ENCODE assay signal across 10 mouse cellular contexts in the genomic region with DNA sequence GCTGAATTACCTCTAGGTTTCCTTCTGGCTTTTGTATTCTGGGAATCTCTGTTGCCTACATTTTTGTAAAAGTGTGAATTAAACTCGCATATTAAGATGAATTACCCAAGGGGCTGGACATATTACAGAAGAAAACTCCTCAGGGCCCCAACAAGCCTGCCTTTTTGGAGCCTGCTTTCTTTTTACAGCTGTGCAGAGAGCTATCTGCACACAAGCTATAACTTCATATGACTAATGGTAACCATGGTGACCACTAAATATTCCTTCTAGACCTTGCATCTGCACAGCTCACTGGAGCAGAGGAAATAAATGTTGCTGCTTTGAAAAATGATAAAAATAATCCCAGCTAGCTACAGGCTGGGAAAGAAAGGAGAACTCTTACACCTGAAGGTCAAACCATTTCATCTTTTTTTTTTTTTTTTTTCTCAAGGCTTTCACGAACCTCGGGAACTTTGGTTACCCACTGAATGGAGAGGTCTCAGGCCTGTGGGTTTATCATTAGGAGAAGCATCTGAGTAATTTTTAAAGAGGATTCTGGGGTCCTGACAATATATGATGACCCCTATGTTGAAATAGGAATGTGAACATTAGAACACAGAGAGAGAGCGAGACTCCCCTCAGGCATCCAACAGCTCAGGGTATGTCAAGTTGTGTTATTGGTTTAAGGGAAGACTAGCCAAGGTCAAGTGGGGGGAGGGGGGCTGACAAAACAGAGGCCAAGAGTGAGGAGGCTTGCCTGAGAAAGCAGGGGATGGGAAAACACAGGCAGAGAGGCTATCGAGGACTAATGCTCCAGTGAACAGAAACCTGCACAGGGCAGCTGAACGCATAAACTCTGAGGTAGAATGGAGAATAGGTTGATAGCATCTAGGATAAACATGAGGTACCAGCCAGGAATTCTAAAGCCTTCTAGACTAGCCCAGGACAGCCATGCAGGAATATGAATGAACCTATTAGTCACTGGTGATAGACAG.
DNase-seq lines count a peak whose midpoint lies in the region; ATAC-seq and TF ChIP-seq lines count a peak whose summit lies in the region.
"Had no signal": no experiment of that assay in that cellular context is flagged by ENCODE, and none has a peak within 500 bp of the region (broad histone marks: within the 10 kb centered on the region; RNA-seq: fewer than 3 reads in every experiment).

No protein-coding gene starts in this region.

- H3K27ac ChIP-seq in lung, embryonic 14.5 days (ENCODE audit: low read depth), result peak overlapping the region; percentile 5; the same call in 1 of the 2 replicates
- no peak overlapping the region for H3K27ac ChIP-seq in embryonic facial prominence, embryonic 10.5 days (replicated peaks)
- peak overlapping the region; percentile 49; the same call in 1 of the 2 replicates for H3K27ac ChIP-seq in hindbrain, embryonic 16.5 days (ENCODE audit: low read depth, low read length)
- peak overlapping the region; percentile 52 for H3K27ac ChIP-seq in neural tube, embryonic 15.5 days (replicated peaks)
- H3K27ac ChIP-seq: heart, embryonic 10.5 days; midbrain, embryonic 12.5 days had no signal

- no peaks in the 10 kb centered on the region for H3K27me3 ChIP-seq in lung, embryonic 14.5 days (ENCODE audit: insufficient read depth, low read length)
- H3K27me3 ChIP-seq in embryonic facial prominence, embryonic 10.5 days (replicated peaks; ENCODE audit: low read depth, poor library complexity, severe bottlenecking), result no peaks in the 10 kb centered on the region
- H3K27me3 ChIP-seq in hindbrain, embryonic 16.5 days (replicated peaks; ENCODE audit: control insufficient read depth, insufficient read depth, low read length), result no peaks in the 10 kb centered on the region
- no peaks in the 10 kb centered on the region for H3K27me3 ChIP-seq in neural tube, embryonic 15.5 days (replicated peaks)
- H3K27me3 ChIP-seq: midbrain, embryonic 12.5 days had no signal

- DNase-seq in lung, embryonic 14.5 days, result peak; percentile 70
- DNase-seq in lung, postnatal 25 days (ENCODE audit: low spot score), result no peak
- peak; percentile 35 for DNase-seq in embryonic facial prominence, embryonic 10.5 days (ENCODE audit: low spot score)
- DNase-seq in spleen, adult 12 weeks (ENCODE audit: low spot score), result no peak
- DNase-seq in spleen, postnatal 14 days (ENCODE audit: low spot score in 2 of 2), result no peak
- DNase-seq: left cerebral cortex, postnatal 4 days had no signal

- no peak for TF ChIP-seq CTCF in lung, embryonic 14.5 days (IDR thresholded peaks at IDR 0.05; ENCODE audit: low read depth)

- ATAC-seq in lung, embryonic 14.5 days (ENCODE audit: insufficient read depth), result no peak
- ATAC-seq in hindbrain, embryonic 16.5 days, result peak; percentile 92
- ATAC-seq in neural tube, embryonic 15.5 days (ENCODE audit: low FRiP score), result peak; percentile 86

- no peak overlapping the region for H3K9ac ChIP-seq in lung, embryonic 14.5 days
- H3K9ac ChIP-seq in hindbrain, embryonic 16.5 days (ENCODE audit: low read depth, low read length), result no peak overlapping the region
- no peak overlapping the region for H3K9ac ChIP-seq in neural tube, embryonic 15.5 days (replicated peaks)
- H3K9ac ChIP-seq: midbrain, embryonic 12.5 days had no signal

- no peak overlapping the region for H3K4me3 ChIP-seq in lung, embryonic 14.5 days (ENCODE audit: low read depth, low read length)
- H3K4me3 ChIP-seq in embryonic facial prominence, embryonic 10.5 days, result no peak overlapping the region
- H3K4me3 ChIP-seq in hindbrain, embryonic 16.5 days (ENCODE audit: low read length), result no peak overlapping the region
- H3K4me3 ChIP-seq in neural tube, embryonic 15.5 days (replicated peaks), result no peak overlapping the region
- H3K4me3 ChIP-seq: heart, embryonic 10.5 days; midbrain, embryonic 12.5 days had no signal

- H3K9me3 ChIP-seq in lung, embryonic 14.5 days (ENCODE audit: low read depth, low read length), result no peaks in the 10 kb centered on the region
- H3K9me3 ChIP-seq in embryonic facial prominence, embryonic 10.5 days, result 0 out of 2 replicates have a peak, but pooled peaks cover 5% of the 10 kb centered on the region
- no peaks in the 10 kb centered on the region for H3K9me3 ChIP-seq in hindbrain, embryonic 16.5 days (ENCODE audit: control insufficient read depth, low read length)
- no peaks in the 10 kb centered on the region for H3K9me3 ChIP-seq in neural tube, embryonic 15.5 days (replicated peaks)
- H3K9me3 ChIP-seq: heart, embryonic 10.5 days; midbrain, embryonic 12.5 days had no signal

- H3K4me1 ChIP-seq in lung, embryonic 14.5 days (ENCODE audit: insufficient read depth), result peaks cover 33% of the 10 kb centered on the region
- H3K4me1 ChIP-seq in embryonic facial prominence, embryonic 10.5 days, result peaks cover 18% of the 10 kb centered on the region
- H3K4me1 ChIP-seq in hindbrain, embryonic 16.5 days (ENCODE audit: control insufficient read depth, insufficient read depth, low read depth, low read length), result peaks cover 7% of the 10 kb centered on the region; the same call in 1 of the 2 replicates
- H3K4me1 ChIP-seq in neural tube, embryonic 15.5 days, result peaks cover 17% of the 10 kb centered on the region

- H3K4me2 ChIP-seq in lung, embryonic 14.5 days, result no peak overlapping the region
- no peak overlapping the region for H3K4me2 ChIP-seq in hindbrain, embryonic 16.5 days (ENCODE audit: low read length)
- H3K4me2 ChIP-seq in neural tube, embryonic 15.5 days, result no peak overlapping the region
- H3K4me2 ChIP-seq: midbrain, embryonic 12.5 days had no signal

- no peaks in the 10 kb centered on the region for H3K36me3 ChIP-seq in lung, embryonic 14.5 days (ENCODE audit: insufficient read depth)
- no peaks in the 10 kb centered on the region for H3K36me3 ChIP-seq in embryonic facial prominence, embryonic 10.5 days (replicated peaks)
- no peaks in the 10 kb centered on the region for H3K36me3 ChIP-seq in hindbrain, embryonic 16.5 days (ENCODE audit: control insufficient read depth, insufficient read depth, low read length)
- no peaks in the 10 kb centered on the region for H3K36me3 ChIP-seq in neural tube, embryonic 15.5 days
- H3K36me3 ChIP-seq: heart, embryonic 10.5 days; midbrain, embryonic 12.5 days had no signal

- WGBS in lung, embryonic 14.5 days, result 34% methylated on average over 6 of the region's 6 CpGs
- WGBS in embryonic facial prominence, embryonic 10.5 days, result 64% methylated on average over 6 of the region's 6 CpGs
- 57% methylated on average over 6 of the region's 6 CpGs for WGBS in hindbrain, embryonic 16.5 days
- 57% methylated on average over 6 of the region's 6 CpGs for WGBS in neural tube, embryonic 15.5 days

Comparison
In these comparisons a context has a peak if more than half of its experiments do, and no peak if none do; other contexts are left out.
1. DNase-seq: peak in lung, embryonic 14.5 days (single experiment) and embryonic facial prominence, embryonic 10.5 days (single experiment); none in lung, postnatal 25 days (single experiment), spleen, adult 12 weeks (single experiment) and spleen, postnatal 14 days (0 of 2).